Mouse (Mus musculus): Measurements from ENCODE around the gene Gtpbp1. TPM values are rescaled to one million over a fixed set of nuclear protein-coding genes. Genes with fewer than 3 reads are reported as not detected.

The Gtpbp1 gene
- polyA plus RNA-seq, 1 experiment from 2014 or later, result 37.9 TPM

DNA sequence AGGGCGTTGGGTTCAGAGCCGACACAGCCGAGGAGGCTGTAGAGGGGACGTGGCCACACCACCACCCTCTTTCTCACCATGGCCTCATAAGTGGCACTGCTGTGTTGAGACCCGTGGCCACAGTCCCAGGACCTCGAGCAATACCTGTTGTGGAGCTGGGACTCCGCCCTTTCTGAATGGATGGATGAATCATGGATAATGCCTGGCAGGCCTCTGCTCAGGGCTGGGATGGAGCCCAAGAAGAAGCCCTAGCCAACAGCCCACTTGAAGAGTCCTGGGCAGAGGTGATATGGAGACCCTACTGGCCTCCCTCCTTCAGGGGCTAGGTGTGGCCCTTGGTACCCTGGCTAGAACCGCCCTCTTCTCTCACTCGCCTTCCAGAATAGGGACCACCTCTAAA is 72.4 kb downstream of the Gtpbp1 start:
- Histone ChIP-seq H3K36me3 (ENCODE audit: insufficient read depth) (peaks cover 23% of the 10 kb centered on the region), H3K4me1 (ENCODE audit: insufficient read depth) (no peaks in the 10 kb centered on the region), H3K4me2 (no peak overlapping the region), H3K9ac (no peak overlapping the region), H3K9me3 (ENCODE audit: low read depth, low read length) (no peaks in the 10 kb centered on the region), H3K27ac (ENCODE audit: low read depth) (no peak overlapping the region), H3K4me3 (ENCODE audit: low read depth, low read length) (no peak overlapping the region), H3K27me3 (ENCODE audit: insufficient read depth, low read length) (no peaks in the 10 kb centered on the region)
- ATAC-seq (ENCODE audit: insufficient read depth) (no peak), DNase-seq (no peak)
- no peak for TF ChIP-seq CTCF (IDR thresholded peaks at IDR 0.05; ENCODE audit: low read depth)
- WGBS, result 89% methylated on average over 9 of the region's 9 CpGs

DNA sequence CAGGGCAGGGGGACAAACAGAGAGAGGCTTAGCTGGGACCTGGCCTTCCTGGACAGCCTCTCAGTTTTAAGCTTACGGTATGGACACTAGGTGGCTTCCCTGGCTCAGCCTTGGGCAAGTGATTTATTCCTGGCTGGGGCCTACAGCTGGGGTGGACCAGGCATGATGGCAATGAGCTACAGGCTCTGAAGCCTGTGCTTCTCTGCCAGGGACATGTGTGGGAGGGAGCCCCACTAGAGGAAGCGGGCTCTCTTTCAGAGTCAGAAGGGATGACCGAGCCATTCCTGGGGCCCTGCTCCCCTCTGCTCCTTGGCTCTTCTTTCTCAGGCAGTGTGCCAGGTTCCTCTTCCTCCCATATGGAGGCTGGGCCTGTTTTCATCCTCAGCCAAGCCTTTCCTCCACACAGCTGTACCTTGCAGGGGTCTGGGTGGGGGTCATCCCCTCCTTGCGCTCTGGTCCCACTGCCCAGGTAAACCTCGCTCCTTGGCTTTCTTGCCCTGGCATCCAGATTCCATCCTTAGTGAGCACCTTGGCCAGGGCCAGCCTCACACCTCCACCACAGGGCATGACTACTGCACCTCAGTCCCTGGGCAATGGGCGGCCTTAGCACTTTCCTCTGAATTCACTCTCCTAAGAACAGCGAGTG is 73.1 kb downstream of the Gtpbp1 start:
- WGBS, result 80% methylated on average over 7 of the region's 7 CpGs
- no peak overlapping the region for H3K4me3 ChIP-seq (ENCODE audit: low read depth, low read length)

DNA sequence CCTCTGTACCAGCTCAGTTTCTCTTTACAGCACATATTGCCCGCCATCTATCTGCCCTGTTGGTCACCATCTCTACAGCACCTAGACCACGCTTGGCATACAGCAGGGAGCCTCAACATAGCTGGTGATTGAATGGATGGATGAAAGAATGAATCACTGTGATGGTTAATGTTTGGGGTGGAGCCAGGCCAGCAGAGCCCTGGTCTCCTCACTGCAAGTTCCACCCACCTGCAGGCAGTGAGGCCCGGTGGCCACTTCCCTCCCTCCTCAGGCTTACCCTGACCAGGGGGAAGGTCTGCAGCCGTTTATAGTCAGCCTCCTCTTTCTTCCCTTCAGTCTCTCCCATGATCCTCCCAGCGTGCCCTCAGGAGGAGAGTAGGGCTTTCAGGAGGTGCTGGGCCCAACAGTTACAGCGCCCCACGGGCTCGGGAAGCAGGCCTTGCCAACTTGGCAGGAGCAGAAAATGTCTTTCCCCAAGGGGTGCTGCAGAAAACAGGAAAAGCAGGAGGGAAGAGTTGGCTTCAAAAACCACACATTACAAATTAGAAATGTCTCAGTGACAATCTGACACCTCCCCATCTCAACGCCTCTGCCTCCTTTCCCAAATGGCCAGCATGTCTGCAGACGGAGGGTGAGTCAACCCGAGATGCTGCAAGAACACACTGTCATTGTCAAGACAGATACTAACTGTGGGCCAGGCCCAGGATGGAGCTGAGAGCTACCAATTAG is 74.1 kb downstream of the Gtpbp1 start:
- TF ChIP-seq CTCF (IDR thresholded peaks at IDR 0.05; ENCODE audit: low read depth), result no peak
- no peak for DNase-seq

More for the DNA sequence above, 73.1 kb downstream of the Gtpbp1 start:
- Histone ChIP-seq H3K9ac (no peak overlapping the region), H3K4me1 (ENCODE audit: insufficient read depth) (no peaks in the 10 kb centered on the region), H3K36me3 (ENCODE audit: insufficient read depth) (peaks cover 23% of the 10 kb centered on the region), H3K27me3 (ENCODE audit: insufficient read depth, low read length) (no peaks in the 10 kb centered on the region), H3K4me2 (no peak overlapping the region), H3K27ac (ENCODE audit: low read depth) (no peak overlapping the region), H3K9me3 (ENCODE audit: low read depth, low read length) (no peaks in the 10 kb centered on the region)
- no peak for TF ChIP-seq CTCF (IDR thresholded peaks at IDR 0.05; ENCODE audit: low read depth)
- DNase-seq, result no peak
- ATAC-seq (ENCODE audit: insufficient read depth), result no peak

DNA sequence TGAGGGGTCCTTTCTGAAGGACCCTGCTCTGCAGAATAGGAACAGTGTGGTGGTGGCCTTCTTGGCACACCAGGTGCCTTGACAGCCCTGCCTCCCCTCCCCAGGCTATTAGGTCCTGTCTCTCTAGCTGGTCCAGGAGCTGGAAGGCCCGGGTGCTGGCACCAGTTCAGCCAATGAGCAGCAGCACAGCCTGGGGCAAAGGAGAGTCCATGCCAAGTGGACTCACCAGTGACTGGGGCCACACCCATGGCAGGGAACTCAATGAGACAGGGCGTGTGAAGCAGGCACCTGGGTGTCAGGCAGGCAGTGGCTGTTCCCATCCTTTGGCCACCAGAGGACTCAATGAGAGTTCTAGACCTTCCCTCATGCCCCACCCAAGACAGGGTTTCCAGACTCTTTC is 74.7 kb downstream of the Gtpbp1 start:
- Histone ChIP-seq H3K36me3 (ENCODE audit: insufficient read depth) (peaks cover 23% of the 10 kb centered on the region), H3K4me1 (ENCODE audit: insufficient read depth) (no peaks in the 10 kb centered on the region), H3K9me3 (ENCODE audit: low read depth, low read length) (no peaks in the 10 kb centered on the region), H3K27ac (ENCODE audit: low read depth) (no peak overlapping the region), H3K4me2 (no peak overlapping the region), H3K27me3 (ENCODE audit: insufficient read depth, low read length) (no peaks in the 10 kb centered on the region), H3K9ac (no peak overlapping the region), H3K4me3 (ENCODE audit: low read depth, low read length) (no peak overlapping the region)
- no peak for TF ChIP-seq CTCF (IDR thresholded peaks at IDR 0.05; ENCODE audit: low read depth)
- ATAC-seq (ENCODE audit: insufficient read depth), result no peak
- 82% methylated on average over 2 of the region's 2 CpGs for WGBS
- no peak for DNase-seq

More for the DNA sequence above, 74.1 kb downstream of the Gtpbp1 start:
- Histone ChIP-seq H3K27ac (ENCODE audit: low read depth) (no peak overlapping the region), H3K4me2 (no peak overlapping the region), H3K9ac (no peak overlapping the region), H3K9me3 (ENCODE audit: low read depth, low read length) (no peaks in the 10 kb centered on the region), H3K27me3 (ENCODE audit: insufficient read depth, low read length) (no peaks in the 10 kb centered on the region), H3K36me3 (ENCODE audit: insufficient read depth) (peaks cover 23% of the 10 kb centered on the region), H3K4me1 (ENCODE audit: insufficient read depth) (no peaks in the 10 kb centered on the region), H3K4me3 (ENCODE audit: low read depth, low read length) (no peak overlapping the region)
- ATAC-seq (ENCODE audit: insufficient read depth), result no peak
- 77% methylated on average over 11 of the region's 11 CpGs for WGBS

DNA sequence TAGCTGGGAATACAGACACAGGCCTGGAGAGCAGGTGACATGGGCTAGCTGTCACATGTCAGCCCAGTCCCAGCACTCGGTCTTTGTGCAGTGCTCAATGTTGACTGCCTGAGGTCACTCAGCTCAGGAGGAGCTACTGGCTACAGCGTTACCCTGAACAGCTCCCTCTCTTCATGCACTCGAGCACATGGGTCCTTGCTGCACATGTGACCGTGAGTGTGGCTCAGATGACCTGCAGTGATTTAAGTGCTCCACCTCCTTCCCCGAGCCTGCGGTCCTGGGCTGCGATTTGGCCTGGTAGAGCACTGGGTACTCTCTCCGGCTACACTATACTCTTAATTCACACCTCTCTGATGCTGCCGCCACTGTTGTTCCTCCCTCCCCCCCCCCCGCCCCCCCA is 75.5 kb downstream of the Gtpbp1 start:
- TF ChIP-seq CTCF (IDR thresholded peaks at IDR 0.05; ENCODE audit: low read depth), result no peak
- Histone ChIP-seq H3K36me3 (ENCODE audit: insufficient read depth) (peaks cover 23% of the 10 kb centered on the region), H3K27ac (ENCODE audit: low read depth) (no peak overlapping the region), H3K27me3 (ENCODE audit: insufficient read depth, low read length) (no peaks in the 10 kb centered on the region), H3K9me3 (ENCODE audit: low read depth, low read length) (no peaks in the 10 kb centered on the region), H3K4me3 (ENCODE audit: low read depth, low read length) (no peak overlapping the region), H3K4me1 (ENCODE audit: insufficient read depth) (no peaks in the 10 kb centered on the region), H3K9ac (no peak overlapping the region), H3K4me2 (no peak overlapping the region)
- ATAC-seq (ENCODE audit: insufficient read depth), result no peak
- DNase-seq, result no peak
- WGBS, result 50% methylated on average over 9 of the region's 10 CpGs

DNA sequence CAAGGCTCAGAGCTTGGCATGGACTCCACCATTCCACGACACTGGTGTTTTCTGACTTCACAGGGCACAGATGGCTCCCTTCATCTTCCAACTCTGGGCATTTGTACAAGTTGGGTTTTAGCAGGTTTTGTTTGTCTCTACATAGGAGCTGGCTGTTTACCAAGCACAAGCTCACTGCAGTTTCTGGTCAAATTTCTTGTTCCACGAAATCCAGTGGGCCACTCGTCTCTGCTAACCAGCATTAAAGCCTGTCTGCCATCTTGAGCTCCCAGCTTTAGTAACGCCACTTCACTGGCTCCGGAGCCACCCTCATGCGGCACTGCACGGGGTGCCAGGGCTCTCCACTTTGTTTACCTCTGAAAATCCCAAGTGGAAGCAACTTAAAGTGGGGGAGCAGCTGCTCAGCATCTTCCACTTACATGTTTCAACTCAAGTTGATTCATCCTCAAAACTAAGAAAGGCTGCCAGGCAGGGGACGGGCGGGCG is 76.0 kb downstream of the Gtpbp1 start:
- peaks cover 23% of the 10 kb centered on the region for H3K36me3 ChIP-seq (ENCODE audit: insufficient read depth)
- no peak overlapping the region for H3K4me3 ChIP-seq (ENCODE audit: low read depth, low read length)
- TF ChIP-seq CTCF (IDR thresholded peaks at IDR 0.05; ENCODE audit: low read depth), result no peak
- H3K9me3 ChIP-seq (ENCODE audit: low read depth, low read length), result no peaks in the 10 kb centered on the region
- no peak for ATAC-seq (ENCODE audit: insufficient read depth)
- H3K27ac ChIP-seq (ENCODE audit: low read depth), result no peak overlapping the region
- peak; percentile 17 for DNase-seq
- 73% methylated on average over 10 of the region's 10 CpGs for WGBS
- no peaks in the 10 kb centered on the region for H3K27me3 ChIP-seq (ENCODE audit: insufficient read depth, low read length)
- H3K4me1 ChIP-seq (ENCODE audit: insufficient read depth), result no peaks in the 10 kb centered on the region
- H3K9ac ChIP-seq, result no peak overlapping the region
- H3K4me2 ChIP-seq, result no peak overlapping the region

DNA sequence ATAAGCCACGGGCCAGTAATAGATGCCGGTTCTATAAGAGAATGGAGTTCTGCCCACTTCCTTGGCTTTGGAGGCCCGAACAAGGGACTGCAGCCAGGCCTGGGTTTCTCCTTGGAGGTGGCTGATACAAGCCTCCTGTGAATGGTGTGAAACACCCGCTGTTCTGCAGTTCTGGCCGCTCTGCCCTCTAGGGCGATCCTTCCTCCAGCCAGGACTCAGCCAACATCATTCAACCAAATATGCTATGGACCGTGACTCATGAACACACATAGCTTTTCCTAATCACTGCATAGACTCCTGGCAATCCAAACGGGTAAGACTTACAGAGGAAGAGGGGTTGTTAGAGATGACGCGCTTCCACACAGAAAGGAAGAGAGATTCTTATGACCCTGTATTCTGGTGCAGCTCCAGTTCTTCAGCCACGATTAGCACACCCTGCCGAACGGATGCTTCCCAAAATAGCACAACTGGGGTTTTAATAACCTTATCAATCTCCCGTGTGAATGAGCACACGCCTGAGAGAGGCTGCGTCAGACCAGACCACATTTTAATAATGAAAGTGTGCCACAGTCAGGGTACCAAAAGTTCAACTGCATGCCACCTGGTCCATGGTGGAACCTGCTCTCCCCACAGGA is 76.8 kb downstream of the Gtpbp1 start:
- no peak for ATAC-seq (ENCODE audit: insufficient read depth)
- Histone ChIP-seq H3K4me3 (ENCODE audit: low read depth, low read length) (no peak overlapping the region), H3K9me3 (ENCODE audit: low read depth, low read length) (no peaks in the 10 kb centered on the region), H3K27me3 (ENCODE audit: insufficient read depth, low read length) (no peaks in the 10 kb centered on the region), H3K9ac (no peak overlapping the region), H3K4me1 (ENCODE audit: insufficient read depth) (no peaks in the 10 kb centered on the region), H3K4me2 (no peak overlapping the region), H3K36me3 (ENCODE audit: insufficient read depth) (peaks cover 20% of the 10 kb centered on the region), H3K27ac (ENCODE audit: low read depth) (no peak overlapping the region)
- no peak for TF ChIP-seq CTCF (IDR thresholded peaks at IDR 0.05; ENCODE audit: low read depth)
- DNase-seq, result no peak
- 77% methylated on average over 16 of the region's 16 CpGs for WGBS
